Mouse (Mus musculus): ENCODE results near the gene Gtf3c4. TPM values are rescaled to one million over a fixed set of nuclear protein-coding genes. Genes with fewer than 3 reads are reported as not detected.

The Gtf3c4 gene
- polyA plus RNA-seq, 1 experiment from 2014 or later, result 4.5 TPM

GRCm38 (mm10) chr2:28796298-28796697 lies 43.9 kb downstream of the Gtf3c4 start:
- Histone ChIP-seq H3K4me2 (replicated peaks; ENCODE audit: low read depth, low read length) (no peak overlapping the region), H3K36me3 (ENCODE audit: insufficient read depth, low read length) (no peaks in the 10 kb centered on the region), H3K4me1 (ENCODE audit: insufficient read depth, low read depth, low read length) (no peaks in the 10 kb centered on the region), H3K27me3 (replicated peaks; ENCODE audit: insufficient read depth, low read length) (no peaks in the 10 kb centered on the region), H3K4me3 (ENCODE audit: low read depth, low read length) (no peak overlapping the region), H3K27ac (ENCODE audit: low read length) (no peak overlapping the region), H3K9ac (replicated peaks; ENCODE audit: low read depth) (no peak overlapping the region), H3K9me3 (ENCODE audit: low read length) (no peaks in the 10 kb centered on the region)
- 64% methylated on average over 8 of the region's 8 CpGs for WGBS
- ATAC-seq (0 out of 2 replicates have a peak, but pooled peaks have one; percentile 18), DNase-seq (ENCODE audit: low spot score) (peak; percentile 31)
- no peak for TF ChIP-seq EP300 (IDR thresholded peaks at IDR 0.05)
- TF ChIP-seq CTCF (IDR thresholded peaks at IDR 0.05), result no peak

- 67% methylated on average over 5 of the region's 5 CpGs for WGBS
- no peaks in the 10 kb centered on the region for H3K27me3 ChIP-seq (replicated peaks; ENCODE audit: insufficient read depth, low read length)
- no peak overlapping the region for H3K4me3 ChIP-seq (ENCODE audit: low read depth, low read length)
- H3K4me1 ChIP-seq (ENCODE audit: insufficient read depth, low read depth, low read length), result no peaks in the 10 kb centered on the region
- DNase-seq (ENCODE audit: low spot score) (no peak), ATAC-seq (no peak)
- TF ChIP-seq EP300 (IDR thresholded peaks at IDR 0.05) (no peak), CTCF (IDR thresholded peaks at IDR 0.05) (peak; percentile 30)
- no peak overlapping the region for H3K4me2 ChIP-seq (replicated peaks; ENCODE audit: low read depth, low read length)
- H3K27ac ChIP-seq (ENCODE audit: low read length), result no peak overlapping the region
- no peaks in the 10 kb centered on the region for H3K36me3 ChIP-seq (ENCODE audit: insufficient read depth, low read length)
- no peak overlapping the region for H3K9ac ChIP-seq (replicated peaks; ENCODE audit: low read depth)
- no peaks in the 10 kb centered on the region for H3K9me3 ChIP-seq (ENCODE audit: low read length)
These were observed 45.5 kb downstream of the Gtf3c4 start for GRCm38 (mm10) chr2:28794623-28795022.

DNA sequence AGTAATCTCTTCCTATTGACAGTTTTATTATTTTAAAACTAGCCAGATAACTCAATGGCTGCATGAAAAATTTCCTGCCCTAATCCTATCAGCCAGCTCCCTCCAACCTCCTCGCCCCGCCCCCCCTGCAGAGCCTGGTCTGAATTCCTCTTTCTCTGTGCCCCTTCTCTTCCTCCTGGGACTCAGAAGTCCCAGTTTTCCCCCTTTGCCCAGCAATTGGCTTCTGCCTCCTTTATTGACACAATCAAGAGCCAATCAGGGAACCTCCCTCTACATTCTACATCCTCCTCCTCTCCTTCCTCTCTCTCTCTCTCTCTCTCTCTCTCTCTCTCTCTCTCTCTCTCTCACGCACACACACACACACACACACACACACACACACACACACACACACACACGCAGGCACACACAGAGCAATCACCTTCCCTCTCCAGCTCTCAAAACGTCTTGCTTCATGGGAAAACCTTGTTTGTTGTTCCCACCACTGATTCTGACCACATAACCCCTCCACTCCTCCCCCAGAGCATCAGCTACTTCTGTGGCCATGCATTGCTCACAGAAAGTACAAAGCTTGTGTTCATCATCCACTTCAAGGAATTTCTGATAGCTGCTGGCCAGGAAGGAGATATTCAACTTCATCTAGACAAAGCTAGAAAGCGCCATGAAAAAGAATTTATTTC lies 47.1 kb downstream of the Gtf3c4 start:
- no peaks in the 10 kb centered on the region for H3K27me3 ChIP-seq (replicated peaks; ENCODE audit: insufficient read depth, low read length)
- H3K27ac ChIP-seq (ENCODE audit: low read length), result 0 out of 2 replicates have a peak overlapping the region, but pooled peaks have one; percentile 14
- H3K4me2 ChIP-seq (replicated peaks; ENCODE audit: low read depth, low read length), result peak overlapping the region; percentile 35
- H3K36me3 ChIP-seq (ENCODE audit: insufficient read depth, low read length), result no peaks in the 10 kb centered on the region
- 19% methylated on average over 5 of the region's 6 CpGs for WGBS
- TF ChIP-seq EP300 (IDR thresholded peaks at IDR 0.05) (no peak), CTCF (IDR thresholded peaks at IDR 0.05) (no peak)
- DNase-seq (ENCODE audit: low spot score) (peak; percentile 83), ATAC-seq (peak; percentile 86)
- H3K9me3 ChIP-seq (ENCODE audit: low read length), result no peaks in the 10 kb centered on the region
- H3K4me3 ChIP-seq (ENCODE audit: low read depth, low read length), result 0 out of 2 replicates have a peak overlapping the region, but pooled peaks have one; percentile 2
- H3K4me1 ChIP-seq (ENCODE audit: insufficient read depth, low read depth, low read length), result no peaks in the 10 kb centered on the region
- no peak overlapping the region for H3K9ac ChIP-seq (replicated peaks; ENCODE audit: low read depth)

- WGBS, result 75% methylated on average over 6 of the region's 6 CpGs
- Histone ChIP-seq H3K4me2 (replicated peaks; ENCODE audit: low read depth, low read length) (no peak overlapping the region), H3K9me3 (ENCODE audit: low read length) (no peaks in the 10 kb centered on the region), H3K4me3 (ENCODE audit: low read depth, low read length) (no peak overlapping the region), H3K36me3 (ENCODE audit: insufficient read depth, low read length) (no peaks in the 10 kb centered on the region), H3K4me1 (ENCODE audit: insufficient read depth, low read depth, low read length) (no peaks in the 10 kb centered on the region), H3K27ac (ENCODE audit: low read length) (no peak overlapping the region), H3K27me3 (replicated peaks; ENCODE audit: insufficient read depth, low read length) (no peaks in the 10 kb centered on the region), H3K9ac (replicated peaks; ENCODE audit: low read depth) (no peak overlapping the region)
- TF ChIP-seq CTCF (IDR thresholded peaks at IDR 0.05) (no peak), EP300 (IDR thresholded peaks at IDR 0.05) (no peak)
- ATAC-seq, result no peak
- DNase-seq (ENCODE audit: low spot score), result no peak
These were observed 53.0 kb downstream of the Gtf3c4 start for GRCm38 (mm10) chr2:28787067-28787619.

- no peak for DNase-seq (ENCODE audit: low spot score)
- 72% methylated on average over 16 of the region's 16 CpGs for WGBS
- TF ChIP-seq CTCF (IDR thresholded peaks at IDR 0.05) (no peak), EP300 (IDR thresholded peaks at IDR 0.05) (no peak)
These were observed 53.6 kb downstream of the Gtf3c4 start for GRCm38 (mm10) chr2:28786355-28787066.

GRCm38 (mm10) chr2:28781310-28781709 lies 58.9 kb downstream of the Gtf3c4 start:
- 93% methylated on average over 4 of the region's 4 CpGs for WGBS
- H3K4me2 ChIP-seq (replicated peaks; ENCODE audit: low read depth, low read length), result no peak overlapping the region
- ATAC-seq (no peak), DNase-seq (ENCODE audit: low spot score) (no peak)
- no peaks in the 10 kb centered on the region for H3K36me3 ChIP-seq (ENCODE audit: insufficient read depth, low read length)
- H3K27me3 ChIP-seq (replicated peaks; ENCODE audit: insufficient read depth, low read length), result no peaks in the 10 kb centered on the region
- no peak overlapping the region for H3K4me3 ChIP-seq (ENCODE audit: low read depth, low read length)
- no peak overlapping the region for H3K9ac ChIP-seq (replicated peaks; ENCODE audit: low read depth)
- TF ChIP-seq CTCF (IDR thresholded peaks at IDR 0.05), result no peak
- no peak for TF ChIP-seq EP300 (IDR thresholded peaks at IDR 0.05)
- H3K9me3 ChIP-seq (ENCODE audit: low read length), result no peaks in the 10 kb centered on the region
- no peak overlapping the region for H3K27ac ChIP-seq (ENCODE audit: low read length)
- H3K4me1 ChIP-seq (ENCODE audit: insufficient read depth, low read depth, low read length), result no peaks in the 10 kb centered on the region

More at GRCm38 (mm10) chr2:28786355-28787066, 53.6 kb downstream of the Gtf3c4 start:
- H3K27ac ChIP-seq (ENCODE audit: low read length), result no peak overlapping the region
- no peaks in the 10 kb centered on the region for H3K36me3 ChIP-seq (ENCODE audit: insufficient read depth, low read length)
- H3K9me3 ChIP-seq (ENCODE audit: low read length), result no peaks in the 10 kb centered on the region
- no peaks in the 10 kb centered on the region for H3K27me3 ChIP-seq (replicated peaks; ENCODE audit: insufficient read depth, low read length)
- H3K4me1 ChIP-seq (ENCODE audit: insufficient read depth, low read depth, low read length), result no peaks in the 10 kb centered on the region
- H3K4me3 ChIP-seq (ENCODE audit: low read depth, low read length), result no peak overlapping the region
- H3K4me2 ChIP-seq (replicated peaks; ENCODE audit: low read depth, low read length), result no peak overlapping the region
- no peak overlapping the region for H3K9ac ChIP-seq (replicated peaks; ENCODE audit: low read depth)
- no peak for ATAC-seq
